Mouse (Mus musculus): ENCODE results near the gene R3hdm4.

GRCm38 (mm10) chr10:79886611-79887010 is 34.4 kb downstream of the R3hdm4 start:
- TF ChIP-seq POLR2A (IDR thresholded peaks at IDR 0.05; ENCODE audit: borderline replicate concordance, low read depth, low read length) (no peak), CTCF (IDR thresholded peaks at IDR 0.05; ENCODE audit: low read depth, low read length) (no peak)

Measured in bone marrow macrophage, adult 2 months (primary cell).